Mouse (Mus musculus) lung, postnatal 0 days (tissue): ENCODE measurements around the gene Patz1. TPM values are rescaled to one million over a fixed set of nuclear protein-coding genes. Genes with fewer than 3 reads are reported as not detected.

ENCODE experiments used
- ATAC-seq: fragments of 200-750 bp; cut with Nextera tagmentation; 2 replicates; pipeline ENCODE4 v1.8.0; 2017; ENCODE audit warnings: moderate library complexity
- DNase-seq: peaks from one replicate; pipeline ENCODE4 v3.0.0-alpha.2; 2016; ENCODE audit warnings: low spot score
- H3K27ac ChIP-seq: fragments of 300-500 bp; sonication (generic); 2 replicates; pipeline ENCODE4 v1.5.1; 2014; ENCODE audit warnings: antibody characterized with exemption, mild to moderate bottlenecking, low read length, mixed read lengths
- H3K27me3 ChIP-seq: fragments of 300-500 bp; sonication (generic); replicated peaks from 2 replicates; pipeline ENCODE4 v1.6.1; 2014; ENCODE audit warnings: low read length, mixed read lengths; ENCODE audit not compliant: insufficient read depth
- H3K36me3 ChIP-seq: fragments of 300-500 bp; sonication (generic); 2 replicates; pipeline ENCODE4 v1.6.1; 2014; ENCODE audit warnings: low read length, mixed read lengths; ENCODE audit not compliant: insufficient read depth
- H3K4me1 ChIP-seq: fragments of 300-500 bp; sonication (generic); 2 replicates; pipeline ENCODE4 v1.6.1; 2014; ENCODE audit warnings: antibody characterized with exemption, low read depth, low read length, mixed read lengths; ENCODE audit not compliant: insufficient read depth
- H3K4me2 ChIP-seq: fragments of 300-500 bp; sonication (generic); replicated peaks from 2 replicates; pipeline ENCODE4 v1.6.1; 2014; ENCODE audit warnings: low read depth, mild to moderate bottlenecking, low read length, moderate library complexity, mixed read lengths
- H3K4me3 ChIP-seq: fragments of 300-500 bp; sonication (generic); 2 replicates; pipeline ENCODE4 v1.5.1; 2014; ENCODE audit warnings: low read depth, low read length
- H3K9ac ChIP-seq: fragments of 300-500 bp; sonication (generic); replicated peaks from 2 replicates; pipeline ENCODE4 v1.6.1; 2014; ENCODE audit warnings: low read depth, mild to moderate bottlenecking
- H3K9me3 ChIP-seq: fragments of 300-500 bp; sonication (generic); 2 replicates; pipeline ENCODE4 v1.6.1; 2016; ENCODE audit warnings: low read length, mixed read lengths
- CTCF ChIP-seq: IDR thresholded peaks from 2 replicates; pipeline ENCODE4 v1.5.1; 2016; ENCODE audit warnings: antibody characterized with exemption, mild to moderate bottlenecking
- EP300 ChIP-seq: IDR thresholded peaks from 2 replicates; pipeline ENCODE4 v1.6.1; 2016; ENCODE audit warnings: antibody characterized with exemption, mild to moderate bottlenecking, control low read depth
- WGBS: fragments of 180-500 bp; shearing (Covaris S2); extraction: QIAGEN DNeasy Blood & Tissue Kit; methylation state at CpG from one replicate; pipeline ENCODE4 v1.1.7; 2014; 5-methylcytosine and 5-hydroxymethylcytosine counted together
- polyA plus RNA-seq: library from polyadenylated mRNA; unstranded; fragments of >200 nt; fragmentation: Nextera tagmentation; extraction: Ambion mirVana; gene quantifications from 2 replicates; pipeline ENCODE4 v1.2.1, GENCODE M21; 2015

Patz1 gene
- polyA plus RNA-seq, 1 experiment from 2014 or later: 23.2 TPM

- DNase-seq (peak; percentile 99), ATAC-seq (peak; percentile 99)
- Histone ChIP-seq H3K4me2 (peak within 1 kb of the TSS; percentile 79), H3K27me3 (no peaks in the 10 kb centered on the region), H3K27ac (peak within 1 kb of the TSS; percentile 89), H3K4me3 (peak within 1 kb of the TSS; percentile 91), H3K4me1 (no peaks in the 10 kb centered on the region), H3K9ac (peak within 1 kb of the TSS; percentile 99), H3K36me3 (0 out of 2 replicates have a peak, but pooled peaks cover 4% of the 10 kb centered on the region), H3K9me3 (no peaks in the 10 kb centered on the region)
- TF ChIP-seq EP300: no peak
- no peak for TF ChIP-seq CTCF
- WGBS: 3% methylated on average over 43 of the region's 72 CpGs
These were observed 22.5 kb upstream of the Patz1 start, which contains the start of gene Drg1 for GRCm38 (mm10) chr11:3266079-3266685. TSS of gene Drg1 (minus strand) at chr11:3266415.

DNA sequence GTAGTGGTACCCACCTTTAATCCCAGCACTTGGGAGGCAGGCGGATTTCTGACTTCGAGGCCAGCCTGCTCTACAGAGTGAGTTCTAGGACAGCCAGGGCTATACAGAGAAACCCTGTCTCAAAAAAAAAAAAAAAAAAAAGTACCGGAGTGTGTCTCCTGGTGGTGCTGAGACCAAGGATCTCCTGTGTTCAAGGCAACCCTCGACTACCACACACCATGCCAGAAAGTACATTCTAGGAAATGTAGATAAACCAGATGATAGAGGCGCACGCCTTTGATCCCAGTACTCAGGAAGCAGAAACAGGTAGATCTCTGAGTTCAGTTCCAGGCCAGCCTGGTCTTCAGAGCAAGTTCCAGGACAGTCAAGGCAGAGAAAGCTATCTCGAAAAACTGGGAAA is 21.5 kb upstream of the Patz1 start:
- Histone ChIP-seq H3K27ac (peak overlapping the region; percentile 89; the same call in 1 of the 2 replicates), H3K4me2 (peak overlapping the region; percentile 79), H3K4me3 (peak overlapping the region; percentile 91), H3K4me1 (no peaks in the 10 kb centered on the region), H3K36me3 (no peaks in the 10 kb centered on the region), H3K9me3 (no peaks in the 10 kb centered on the region), H3K9ac (0 out of 2 replicates have a peak overlapping the region, but pooled peaks have one; percentile 99), H3K27me3 (no peaks in the 10 kb centered on the region)
- DNase-seq: peak; percentile 14
- 45% methylated on average over 7 of the region's 7 CpGs for WGBS
- TF ChIP-seq CTCF (peak; percentile 15; the same call in 1 of the 2 replicates), EP300 (no peak)
- no peak for ATAC-seq

GRCm38 (mm10) chr11:3269241-3269640 is 19.4 kb upstream of the Patz1 start:
- WGBS: 36% methylated on average over 4 of the region's 4 CpGs
- Histone ChIP-seq H3K9ac (no peak overlapping the region), H3K27me3 (no peaks in the 10 kb centered on the region), H3K9me3 (no peaks in the 10 kb centered on the region), H3K27ac (no peak overlapping the region), H3K4me2 (no peak overlapping the region), H3K36me3 (no peaks in the 10 kb centered on the region), H3K4me3 (no peak overlapping the region), H3K4me1 (no peaks in the 10 kb centered on the region)
- TF ChIP-seq EP300 (no peak), CTCF (no peak)
- ATAC-seq (no peak), DNase-seq (no peak)

GRCm38 (mm10) chr11:3278351-3278750 is 10.3 kb upstream of the Patz1 start:
- no peak for ATAC-seq
- Histone ChIP-seq H3K27ac (no peak overlapping the region), H3K9me3 (0 out of 2 replicates have a peak, but pooled peaks cover 2% of the 10 kb centered on the region)

DNA sequence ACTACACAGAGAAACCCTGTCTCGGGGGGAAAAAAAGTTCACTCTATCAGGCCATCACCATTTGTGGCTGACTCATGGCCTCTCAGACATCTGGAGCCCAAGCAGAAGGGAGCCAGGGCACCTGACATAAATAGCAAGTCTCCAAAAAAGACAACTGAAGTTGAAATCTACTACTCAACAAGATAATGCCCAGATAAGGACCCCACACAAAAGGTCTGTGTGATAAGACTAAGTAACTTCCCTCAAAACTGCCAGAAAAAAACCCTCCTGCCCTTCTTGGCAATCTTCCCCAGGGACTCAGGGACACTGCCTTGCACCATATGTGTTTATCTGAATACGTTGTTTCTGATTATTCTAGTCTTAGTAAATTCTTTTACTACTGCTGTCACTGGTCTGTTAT is 8.9 kb upstream of the Patz1 start:
- Histone ChIP-seq H3K27ac (no peak overlapping the region), H3K9me3 (0 out of 2 replicates have a peak, but pooled peaks cover 2% of the 10 kb centered on the region), H3K36me3 (no peaks in the 10 kb centered on the region), H3K9ac (no peak overlapping the region), H3K27me3 (no peaks in the 10 kb centered on the region), H3K4me2 (no peak overlapping the region), H3K4me3 (no peak overlapping the region), H3K4me1 (no peaks in the 10 kb centered on the region)
- TF ChIP-seq CTCF (no peak), EP300 (no peak)
- 68% methylated on average over 2 of the region's 2 CpGs for WGBS
- ATAC-seq: no peak
- no peak for DNase-seq

More at GRCm38 (mm10) chr11:3278351-3278750, 10.3 kb upstream of the Patz1 start:
- no peak overlapping the region for H3K4me2 ChIP-seq
- H3K4me1 ChIP-seq: no peaks in the 10 kb centered on the region
- no peaks in the 10 kb centered on the region for H3K36me3 ChIP-seq
- WGBS: 39% methylated on average over 5 of the region's 5 CpGs
- H3K27me3 ChIP-seq: no peaks in the 10 kb centered on the region
- TF ChIP-seq EP300 (no peak), CTCF (no peak)
- H3K9ac ChIP-seq: no peak overlapping the region
- DNase-seq: no peak
- H3K4me3 ChIP-seq: no peak overlapping the region

- Histone ChIP-seq H3K27ac (no peak overlapping the region), H3K4me3 (no peak overlapping the region), H3K27me3 (no peaks in the 10 kb centered on the region), H3K4me2 (no peak overlapping the region), H3K4me1 (no peaks in the 10 kb centered on the region), H3K9me3 (0 out of 2 replicates have a peak, but pooled peaks cover 2% of the 10 kb centered on the region), H3K36me3 (no peaks in the 10 kb centered on the region), H3K9ac (no peak overlapping the region)
- ATAC-seq: no peak
- no peak for DNase-seq
- TF ChIP-seq CTCF (no peak), EP300 (no peak)
- WGBS: 81% methylated on average over 6 of the region's 6 CpGs
These were observed 5.8 kb upstream of the Patz1 start for GRCm38 (mm10) chr11:3282887-3283286.
